Mouse (Mus musculus) ES-E14 (cell line): ENCODE measurements at regions not wholly inside any gene's neighbourhood (a gene's known extent, or its start where the extent isn't known, plus 50 kb on each side); places are given as distances from the start of the nearest gene placed in this dataset.

Experiments
- DNase-seq: peaks from one replicate; pipeline ENCODE4 v3.0.0-alpha.2; 2013; ENCODE audit warnings: low read depth, low spot score
- H3K27ac ChIP-seq: 2 replicates; pipeline ENCODE4 v1.5.1; 2012; ENCODE audit warnings: low read depth, mild to moderate bottlenecking, low read length, moderate library complexity, mixed read lengths; ENCODE audit not compliant: poor library complexity, insufficient read depth, severe bottlenecking
- H3K36me3 ChIP-seq: 2 replicates; pipeline ENCODE4 v1.6.1; 2012; ENCODE audit warnings: mild to moderate bottlenecking, low read length, moderate library complexity, mixed read lengths; ENCODE audit not compliant: control insufficient read depth, poor library complexity, insufficient read depth, severe bottlenecking
- H3K4me1 ChIP-seq, 2 experiments: fragments of 150-350 bp in 1 of 2; sonication (generic) in 1 of 2; 2 replicates each; pipeline ENCODE4 v1.6.1; 2012; ENCODE audit warnings: low read length in 2 of 2, mild to moderate bottlenecking in 1 of 2, mixed read lengths in 1 of 2; ENCODE audit not compliant: control insufficient read depth in 2 of 2, insufficient read depth in 2 of 2, poor library complexity in 1 of 2
- H3K4me3 ChIP-seq, 2 experiments: fragments of 150-350 bp in 1 of 2; sonication (generic) in 1 of 2; 2 replicates each; pipeline ENCODE4 v1.5.1; 2012; ENCODE audit warnings: low read length in 2 of 2, low read depth in 1 of 2, mild to moderate bottlenecking in 1 of 2, mixed read lengths in 1 of 2; ENCODE audit not compliant: insufficient read depth in 1 of 2, poor library complexity in 1 of 2, severe bottlenecking in 1 of 2
- H3K9ac ChIP-seq: 2 replicates; pipeline ENCODE4 v1.6.1; 2012; ENCODE audit warnings: low read depth, mild to moderate bottlenecking, low read length, mixed read lengths; ENCODE audit not compliant: poor library complexity, insufficient read depth, severe bottlenecking
- H3K9me3 ChIP-seq: fragments of 150-350 bp; sonication (generic); 2 replicates; pipeline ENCODE4 v1.6.1; 2012; ENCODE audit warnings: low read depth, mild to moderate bottlenecking, low read length; ENCODE audit not compliant: control insufficient read depth, insufficient read depth
- CHD2 ChIP-seq: IDR thresholded peaks from 2 replicates; pipeline ENCODE4 v1.6.1; 2014; ENCODE audit warnings: mild to moderate bottlenecking, low read depth, low read length, inconsistent platforms
- HCFC1 ChIP-seq: IDR thresholded peaks from 2 replicates; pipeline ENCODE4 v1.6.1; 2012; ENCODE audit warnings: low read length, inconsistent platforms, borderline replicate concordance; ENCODE audit not compliant: insufficient read depth
- MAFK ChIP-seq: IDR thresholded peaks from 2 replicates; pipeline ENCODE4 v1.6.1; 2014; ENCODE audit warnings: mild to moderate bottlenecking, low read depth, low read length, inconsistent platforms; ENCODE audit not compliant: insufficient read depth
- ZC3H11A ChIP-seq: IDR thresholded peaks from 2 replicates; pipeline ENCODE4 v1.6.1; 2012; ENCODE audit warnings: low read depth, mild to moderate bottlenecking, inconsistent platforms, low read length, borderline replicate concordance
- ZNF384 ChIP-seq: IDR thresholded peaks from 2 replicates; pipeline ENCODE4 v1.6.1; 2012; ENCODE audit warnings: low read depth, low read length, inconsistent platforms
- in situ Hi-C, 2 experiments: fragments of 600-800 bp; cut with MboI; formaldehyde crosslinking; loops; one replicate each; pipeline ENCODE4 v1.15.1; 2025; ENCODE audit warnings: low sequenced_read_pairs in 2 of 2, inconsistent platforms in 1 of 2; ENCODE audit not compliant: unreplicated experiment in 2 of 2

DNA sequence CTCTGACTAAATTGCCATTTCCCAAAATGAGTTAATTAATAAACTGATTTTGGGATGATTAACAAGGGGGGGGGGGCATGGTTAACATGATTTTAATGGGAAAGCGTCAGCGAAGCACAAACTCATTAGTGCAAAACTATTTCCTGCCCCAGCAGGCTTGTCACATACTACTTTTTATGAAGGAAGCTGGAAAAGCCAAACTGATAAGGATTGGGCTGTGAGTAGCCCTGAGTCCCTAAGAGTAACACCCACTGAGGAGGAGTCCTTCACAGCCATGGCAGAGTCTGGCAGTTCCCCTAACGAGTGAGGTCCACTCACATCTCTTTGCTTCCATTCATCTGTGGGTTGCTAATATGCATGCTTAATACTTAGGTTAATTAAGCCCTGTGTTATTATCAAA lies 173.9 kb upstream of the Tenm4 start:
- DNase-seq = no peak
- H3K36me3 ChIP-seq = no peaks in the 10 kb centered on the region
- peaks cover 0 to 1% of the 10 kb centered on the region in 2 experiments; a peak in 1 of 4 replicates for H3K4me1 ChIP-seq
- no peak overlapping the region for H3K27ac ChIP-seq
- TF ChIP-seq ZNF384 = no peak
- no peak for TF ChIP-seq CHD2
- TF ChIP-seq MAFK = no peak
- no peak for TF ChIP-seq ZC3H11A
- no peak for TF ChIP-seq HCFC1
- in situ Hi-C loops = no loop called here
- no peak overlapping the region for H3K4me3 ChIP-seq
- no peak overlapping the region for H3K9ac ChIP-seq
- no peaks in the 10 kb centered on the region for H3K9me3 ChIP-seq

DNA sequence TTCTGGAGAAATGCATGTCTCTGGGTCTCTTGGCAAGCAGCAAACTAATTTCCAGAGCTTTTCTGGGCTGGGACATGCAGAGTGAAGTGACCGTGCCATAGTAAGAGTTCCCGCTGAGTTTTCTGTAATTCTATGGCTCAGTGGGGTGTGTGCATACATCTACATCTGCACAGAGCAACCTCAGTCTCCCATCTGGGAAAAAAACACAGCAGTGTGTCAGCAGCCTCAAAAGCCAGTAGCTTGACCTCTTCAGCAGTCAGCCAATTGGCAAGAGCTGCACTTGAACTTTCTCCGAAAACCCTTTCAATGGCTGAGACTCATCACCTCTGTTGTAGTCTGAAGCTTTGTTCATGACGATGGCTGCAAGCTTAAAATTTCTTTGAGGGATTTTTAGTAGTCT lies 171.9 kb upstream of the Tenm4 start:
- in situ Hi-C loops = no loop called here
- H3K9me3 ChIP-seq = no peaks in the 10 kb centered on the region
- no peak overlapping the region for H3K27ac ChIP-seq
- no peak overlapping the region for H3K4me3 ChIP-seq
- peaks cover 0 to 1% of the 10 kb centered on the region in 2 experiments; a peak in 1 of 4 replicates for H3K4me1 ChIP-seq
- no peak overlapping the region for H3K9ac ChIP-seq
- TF ChIP-seq CHD2 (no peak), HCFC1 (no peak), ZC3H11A (no peak), MAFK (no peak), ZNF384 (no peak)
- no peaks in the 10 kb centered on the region for H3K36me3 ChIP-seq
- no peak for DNase-seq

DNA sequence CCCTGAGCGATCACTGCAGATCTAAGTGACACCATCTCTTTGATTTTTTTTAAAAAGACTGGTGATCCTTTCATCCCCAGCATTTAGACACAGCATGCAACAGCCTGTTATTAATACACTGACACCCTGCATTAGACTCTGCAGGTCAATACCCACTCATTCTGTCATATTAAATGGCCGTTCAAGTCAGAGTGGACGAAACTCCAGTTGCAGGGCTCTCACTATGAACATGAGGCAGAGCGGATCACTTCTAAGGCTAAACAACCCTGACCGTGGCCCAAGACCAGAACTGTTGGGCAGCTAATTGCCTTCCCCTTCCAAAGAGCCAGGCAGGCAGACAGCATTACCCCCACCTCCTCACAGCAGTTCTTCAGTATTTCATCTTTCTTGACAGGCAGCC lies 168.6 kb upstream of the Tenm4 start:
- no peak overlapping the region for H3K4me3 ChIP-seq
- DNase-seq = no peak
- no peak overlapping the region for H3K9ac ChIP-seq
- H3K27ac ChIP-seq = no peak overlapping the region
- peaks cover 0 to 1% of the 10 kb centered on the region in 2 experiments; a peak in 1 of 4 replicates for H3K4me1 ChIP-seq
- H3K9me3 ChIP-seq = no peaks in the 10 kb centered on the region
- no peaks in the 10 kb centered on the region for H3K36me3 ChIP-seq
- in situ Hi-C loops = loop anchor here in 1 of 2 experiments (25.0 kb wide), 1 partner anchor 910 kb away; no protein-coding TSS in a partner anchor
- TF ChIP-seq ZC3H11A (no peak), HCFC1 (no peak), ZNF384 (no peak), CHD2 (no peak), MAFK (no peak)

DNA sequence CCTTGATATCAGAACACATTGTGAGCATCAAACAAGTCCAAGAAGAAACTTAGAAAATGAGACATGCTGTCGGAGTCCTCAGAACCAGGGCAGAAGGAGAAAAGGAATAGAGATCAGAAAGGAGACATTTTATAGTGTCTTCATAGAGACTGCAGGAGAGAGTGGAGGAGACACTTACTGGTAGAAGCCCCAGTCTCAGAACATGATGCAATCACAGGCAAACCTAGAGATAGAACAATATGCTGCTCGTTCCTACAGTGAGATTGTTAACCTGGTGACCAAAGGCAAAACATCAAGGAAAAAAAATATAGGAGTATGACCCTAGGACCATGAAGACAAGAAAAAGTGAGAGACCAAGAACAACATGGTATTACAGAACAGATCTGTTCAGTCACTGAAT lies 164.7 kb upstream of the Tenm4 start:
- Histone ChIP-seq H3K27ac (no peak overlapping the region), H3K9me3 (no peaks in the 10 kb centered on the region), H3K36me3 (no peaks in the 10 kb centered on the region), H3K4me1 (no peaks in the 10 kb centered on the region), H3K9ac (no peak overlapping the region), H3K4me3 (no peak overlapping the region)
- in situ Hi-C loops = loop anchor here in 1 of 2 experiments (25.0 kb wide), 1 partner anchor 906 kb away; no protein-coding TSS in a partner anchor
- no peak for DNase-seq
- TF ChIP-seq HCFC1 (no peak), ZNF384 (no peak), CHD2 (no peak), MAFK (no peak), ZC3H11A (no peak)
